Mouse (Mus musculus) adrenal gland, postnatal 10 days (tissue): ENCODE data around the gene Olfr498. TPM values are rescaled to one million over a fixed set of nuclear protein-coding genes. Genes with fewer than 3 reads are reported as not detected.

Source experiments
- DNase-seq: peaks from one replicate; pipeline ENCODE4 v3.0.0; 2021; ENCODE audit warnings: mixed read lengths
- long read RNA-seq, 2 experiments: library from polyadenylated mRNA; stranded (forward); transcript quantifications; one replicate each; pipeline ENCODE4 v2.0.0; 2021
- total RNA-seq, 2 experiments: library from RNA; stranded (reverse); gene quantifications; 2 replicates each; pipeline ENCODE4 v1.2.3; 2021

Gene Olfr498
- not detected for total RNA-seq
- long read RNA-seq, experiment 1, result 0 reads
- long read RNA-seq, experiment 2, result 0 reads

DNA sequence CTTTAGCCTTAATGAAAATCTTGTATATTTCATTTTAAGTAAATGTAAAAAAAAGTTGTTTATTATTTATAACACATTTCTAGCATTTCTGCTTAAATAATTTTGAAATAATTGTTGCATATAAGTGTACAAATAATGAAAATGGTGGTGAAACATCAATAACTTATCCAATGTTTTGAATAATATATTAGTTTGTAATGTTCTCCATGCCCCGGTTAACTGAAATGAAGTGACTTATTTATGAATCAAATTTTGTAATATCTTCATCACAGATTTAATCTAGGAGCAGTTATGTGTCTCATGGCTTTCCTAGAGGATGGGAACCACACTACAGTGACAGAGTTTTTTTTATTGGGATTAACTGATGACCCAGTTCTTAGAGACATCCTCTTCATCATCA, at the start of gene Olfr498:
Gene Olfr498 (plus strand): TSS at position 301 of the 400 bp plus-strand sequence.
- no peak for DNase-seq

DNA sequence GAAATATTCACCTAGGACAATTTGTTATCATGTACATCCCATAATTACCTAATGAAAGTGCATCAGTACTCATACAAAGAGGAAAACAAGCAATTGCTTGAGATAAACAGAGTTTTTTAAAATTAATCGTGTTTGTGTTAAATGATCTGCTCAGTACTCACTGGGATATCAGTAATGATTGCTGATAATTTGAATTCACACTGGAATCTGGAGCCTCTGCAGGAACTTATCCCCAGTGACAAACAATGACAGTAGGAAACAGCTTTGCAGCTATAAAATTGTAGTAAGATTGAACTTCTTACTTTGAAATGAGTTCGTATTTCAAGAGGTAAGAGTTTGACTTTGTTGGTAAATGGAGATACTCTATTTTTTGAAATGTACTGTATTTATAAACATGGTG, 45.0 kb upstream of the Olfr498 start, which contains the start of gene Olfr497:
Gene Olfr497 (plus strand): TSS at position 301 of the 400 bp plus-strand sequence.
- DNase-seq, result no peak

Other genes with a start within 250 kb of the Olfr498 start
- not detected for gene Olfr488, start 207.0 kb upstream of the Olfr498 start, total RNA-seq
- not detected for gene Olfr490, start 176.4 kb upstream of the Olfr498 start, total RNA-seq
- gene Olfr491, start 151.9 kb upstream of the Olfr498 start, total RNA-seq, result not detected
- not detected for gene Olfr492, start 141.7 kb upstream of the Olfr498 start, total RNA-seq
- not detected for gene Olfr493, start 118.3 kb upstream of the Olfr498 start, total RNA-seq
- not detected for gene Olfr494, start 100.0 kb upstream of the Olfr498 start, total RNA-seq
- gene Olfr495, start 72.2 kb upstream of the Olfr498 start, total RNA-seq, result not detected
- gene Olfr497, start 44.9 kb upstream of the Olfr498 start, total RNA-seq, result not detected
- not detected for gene Olfr502, start 59.7 kb downstream of the Olfr498 start, total RNA-seq
- gene Olfr503, start 79.2 kb downstream of the Olfr498 start, total RNA-seq, result not detected
- not detected for gene Olfr504, start 100.5 kb downstream of the Olfr498 start, total RNA-seq
- not detected for gene Olfr506, start 145.5 kb downstream of the Olfr498 start, total RNA-seq
- gene Olfr507, start 156.5 kb downstream of the Olfr498 start, total RNA-seq, result not detected
- gene Olfr508, start 164.7 kb downstream of the Olfr498 start, total RNA-seq, result not detected
- gene Olfr509, start 186.6 kb downstream of the Olfr498 start, total RNA-seq, result not detected
- gene Olfr510, start 201.1 kb downstream of the Olfr498 start, total RNA-seq, result not detected
- not detected for gene Olfr512, start 248.0 kb downstream of the Olfr498 start, total RNA-seq